Mouse (Mus musculus): Measurements from ENCODE around the gene Foxn3.

The Foxn3 gene

GRCm38 (mm10) chr12:99562073-99562866, 1.1 kb downstream of the Foxn3 start:
- DNase-seq: peak; percentile 50

GRCm38 (mm10) chr12:99561333-99561766, 2.0 kb downstream of the Foxn3 start:
- DNase-seq: peak; percentile 28

GRCm38 (mm10) chr12:99560701-99561332, 2.6 kb downstream of the Foxn3 start:
- DNase-seq: peak; percentile 44

- peak; percentile 58 for DNase-seq
Observed at GRCm38 (mm10) chr12:99559483-99559882, 3.9 kb downstream of the Foxn3 start.

- peak; percentile 16 for DNase-seq
Observed at GRCm38 (mm10) chr12:99558476-99558875, 4.9 kb downstream of the Foxn3 start.

GRCm38 (mm10) chr12:99557498-99557897, 5.9 kb downstream of the Foxn3 start:
- DNase-seq: no peak

GRCm38 (mm10) chr12:99550629-99551028, 12.8 kb downstream of the Foxn3 start:
- peak; percentile 52 for DNase-seq

GRCm38 (mm10) chr12:99549811-99550210, 13.6 kb downstream of the Foxn3 start:
- DNase-seq: no peak

- no peak for DNase-seq
Observed at GRCm38 (mm10) chr12:99548419-99548818, 15.0 kb downstream of the Foxn3 start.

- no peak for DNase-seq
Observed at GRCm38 (mm10) chr12:99547295-99547694, 16.1 kb downstream of the Foxn3 start.

GRCm38 (mm10) chr12:99545270-99545770, 18.1 kb downstream of the Foxn3 start:
- DNase-seq: no peak

- no peak for DNase-seq
Observed at GRCm38 (mm10) chr12:99544262-99545128, 18.9 kb downstream of the Foxn3 start.

GRCm38 (mm10) chr12:99543421-99544195, 19.8 kb downstream of the Foxn3 start:
- DNase-seq: peak; percentile 23

- DNase-seq: no peak
Observed at GRCm38 (mm10) chr12:99540201-99540600, 23.2 kb downstream of the Foxn3 start.

- DNase-seq: no peak
Observed at GRCm38 (mm10) chr12:99537316-99537715, 26.1 kb downstream of the Foxn3 start.

GRCm38 (mm10) chr12:99536426-99536825, 27.0 kb downstream of the Foxn3 start:
- DNase-seq: no peak

GRCm38 (mm10) chr12:99532342-99532741, 31.0 kb downstream of the Foxn3 start:
- DNase-seq: no peak

GRCm38 (mm10) chr12:99529687-99530411, 33.5 kb downstream of the Foxn3 start:
- no peak for DNase-seq

- no peak for DNase-seq
Observed at GRCm38 (mm10) chr12:99528958-99529357, 34.4 kb downstream of the Foxn3 start.

GRCm38 (mm10) chr12:99527452-99527851, 35.9 kb downstream of the Foxn3 start:
- no peak for DNase-seq

- DNase-seq: no peak
Observed at GRCm38 (mm10) chr12:99526571-99527140, 36.7 kb downstream of the Foxn3 start.
